Comparison of ENCODE assay signal across 30 mouse cellular contexts in genomic region chr17:34459255-34459654, GRCm38 (mm10). TPM values are rescaled to one million over a fixed set of nuclear protein-coding genes. Genes with fewer than 3 reads are reported as not detected.
DNase-seq lines count a peak whose midpoint lies in the region; ATAC-seq and TF ChIP-seq lines count a peak whose summit lies in the region.
"Had no signal": no experiment of that assay in that cellular context is flagged by ENCODE, and none has a peak within 500 bp of the region (broad histone marks: within the 10 kb centered on the region; RNA-seq: fewer than 3 reads in every experiment).

No protein-coding gene starts in this region.

- no peak overlapping the region for H3K4me3 ChIP-seq in liver, embryonic 11.5 days (ENCODE audit: low read depth, low read length)
- H3K4me3 ChIP-seq in liver, postnatal 0 days (ENCODE audit: low read depth, low read length): no peak overlapping the region
- H3K4me3 ChIP-seq in liver, embryonic 13.5 days (replicated peaks): no peak overlapping the region
- H3K4me3 ChIP-seq in thymus, adult 2 months (ENCODE audit: control insufficient read depth, insufficient read depth, low read length): no peak overlapping the region
- H3K4me3 ChIP-seq: embryonic facial prominence, embryonic 10.5 days; embryonic facial prominence, embryonic 12.5 days; forebrain, embryonic 13.5 days; forebrain, embryonic 15.5 days had no signal

- 58% methylated on average over 3 of the region's 3 CpGs for WGBS in liver, embryonic 11.5 days
- WGBS in liver, postnatal 0 days (ENCODE audit: insufficient replicate concordance): 46% methylated on average over 3 of the region's 3 CpGs
- 24% methylated on average over 3 of the region's 3 CpGs for WGBS in liver, embryonic 13.5 days (ENCODE audit: insufficient replicate concordance)
- 89% methylated on average over 3 of the region's 3 CpGs for WGBS in thymus, adult 2 months

- no peaks in the 10 kb centered on the region for H3K27me3 ChIP-seq in liver, embryonic 11.5 days (replicated peaks; ENCODE audit: control insufficient read depth, insufficient read depth, low read length)
- no peaks in the 10 kb centered on the region for H3K27me3 ChIP-seq in liver, postnatal 0 days (ENCODE audit: insufficient read depth, low read length)
- H3K27me3 ChIP-seq in liver, embryonic 13.5 days: no peaks in the 10 kb centered on the region; the same call in 1 of the 2 replicates
- H3K27me3 ChIP-seq in thymus, adult 2 months (ENCODE audit: control insufficient read depth, insufficient read depth, low read length): no peaks in the 10 kb centered on the region
- H3K27me3 ChIP-seq: embryonic facial prominence, embryonic 12.5 days; forebrain, embryonic 13.5 days; forebrain, embryonic 15.5 days had no signal

- no peak overlapping the region for H3K27ac ChIP-seq in liver, embryonic 11.5 days (ENCODE audit: low read depth, low read length)
- no peak overlapping the region for H3K27ac ChIP-seq in liver, postnatal 0 days (ENCODE audit: low read depth)
- no peak overlapping the region for H3K27ac ChIP-seq in liver, embryonic 13.5 days
- H3K27ac ChIP-seq in thymus, adult 2 months (ENCODE audit: control insufficient read depth, insufficient read depth, low read length): no peak overlapping the region
- H3K27ac ChIP-seq: embryonic facial prominence, embryonic 10.5 days; embryonic facial prominence, embryonic 12.5 days; forebrain, embryonic 13.5 days; forebrain, embryonic 15.5 days had no signal

- H3K4me1 ChIP-seq in liver, embryonic 11.5 days (replicated peaks; ENCODE audit: control insufficient read depth, insufficient read depth, low read length): peaks cover 10% of the 10 kb centered on the region
- H3K4me1 ChIP-seq in liver, postnatal 0 days (ENCODE audit: insufficient read depth): peaks cover 9% of the 10 kb centered on the region
- H3K4me1 ChIP-seq in liver, embryonic 13.5 days (replicated peaks): peaks cover 36% of the 10 kb centered on the region
- no peaks in the 10 kb centered on the region for H3K4me1 ChIP-seq in thymus, adult 2 months (replicated peaks; ENCODE audit: control insufficient read depth, insufficient read depth, low read length)
- H3K4me1 ChIP-seq: embryonic facial prominence, embryonic 10.5 days; forebrain, embryonic 13.5 days; forebrain, embryonic 15.5 days had no signal

- peak overlapping the region; percentile 8; the same call in 1 of the 2 replicates for H3K4me2 ChIP-seq in liver, embryonic 11.5 days
- H3K4me2 ChIP-seq in liver, postnatal 0 days (ENCODE audit: low read depth, low read length): no peak overlapping the region
- H3K4me2 ChIP-seq in liver, embryonic 13.5 days: no peak overlapping the region
- H3K4me2 ChIP-seq: embryonic facial prominence, embryonic 12.5 days; forebrain, embryonic 13.5 days; forebrain, embryonic 15.5 days had no signal

- TF ChIP-seq POLR2A in thymus, adult 2 months (IDR thresholded peaks at IDR 0.05; ENCODE audit: control insufficient read depth, extremely low read depth, insufficient read depth, low read length, poor library complexity): no peak

- DNase-seq in liver, embryonic 11.5 days (ENCODE audit: low spot score): no peak
- no peak for DNase-seq in liver, postnatal 0 days
- peak; percentile 59 for DNase-seq in MEL-GATA-1-ER (ENCODE audit: extremely low read depth, low read depth)
- no peak for DNase-seq in liver, embryonic 13.5 days
- DNase-seq in urinary bladder, adult 18-20 months (ENCODE audit: low spot score in 2 of 2): no peak
- DNase-seq in thymus, adult 2 months: no peak
- DNase-seq: adrenal gland, adult 2 months; adrenal gland, postnatal 10 days; adrenal gland, postnatal 25 days; B cell, adult 2 months; cerebellum, adult 11 months; cerebellum, adult 18-20 months; cerebellum, adult 8-10 months; cerebellum, adult 9-11 months; cerebellum, postnatal 14 days; cerebellum, postnatal 36 days had no signal

- peak; percentile 45; the same call in 1 of the 2 replicates for ATAC-seq in liver, embryonic 11.5 days (replicated peaks; ENCODE audit: low FRiP score)
- ATAC-seq in liver, postnatal 0 days: no peak
- peak; percentile 55 for ATAC-seq in liver, embryonic 13.5 days (ENCODE audit: low read depth)
- peak; percentile 49 for ATAC-seq in megakaryocyte progenitor cell, adult 5-6 weeks (replicated peaks; ENCODE audit: poor library complexity)
- no peak for ATAC-seq in megakaryocyte, adult 5-6 weeks (ENCODE audit: poor library complexity, severe bottlenecking)
- ATAC-seq: CD4-positive, CD25-positive, alpha-beta regulatory T cell, adult 4 months; forebrain, embryonic 13.5 days; forebrain, embryonic 15.5 days had no signal

- TF ChIP-seq CTCF in liver, postnatal 0 days (IDR thresholded peaks at IDR 0.05; ENCODE audit: low read depth): no peak
- no peak for TF ChIP-seq CTCF in thymus, adult 2 months (IDR thresholded peaks at IDR 0.05; ENCODE audit: borderline replicate concordance, control insufficient read depth, extremely low read depth, insufficient read depth, low read length, poor library complexity)

- no peak overlapping the region for H3K9ac ChIP-seq in liver, embryonic 11.5 days (ENCODE audit: low read depth, low read length)
- H3K9ac ChIP-seq in liver, postnatal 0 days (replicated peaks): no peak overlapping the region
- H3K9ac ChIP-seq in liver, embryonic 13.5 days: no peak overlapping the region
- H3K9ac ChIP-seq: embryonic facial prominence, embryonic 12.5 days; forebrain, embryonic 13.5 days; forebrain, embryonic 15.5 days had no signal

- H3K36me3 ChIP-seq in liver, embryonic 11.5 days (ENCODE audit: control insufficient read depth, insufficient read depth, low read length): no peaks in the 10 kb centered on the region
- H3K36me3 ChIP-seq in liver, postnatal 0 days (replicated peaks; ENCODE audit: insufficient read depth, low read length): no peaks in the 10 kb centered on the region
- H3K36me3 ChIP-seq in liver, embryonic 13.5 days: no peaks in the 10 kb centered on the region
- no peaks in the 10 kb centered on the region for H3K36me3 ChIP-seq in thymus, adult 2 months (ENCODE audit: control insufficient read depth, insufficient read depth, low read length)
- H3K36me3 ChIP-seq: embryonic facial prominence, embryonic 10.5 days; embryonic facial prominence, embryonic 12.5 days; forebrain, embryonic 15.5 days; G1E had no signal

- no peak for TF ChIP-seq EP300 in liver, postnatal 0 days (IDR thresholded peaks at IDR 0.05; ENCODE audit: low read depth)

- H3K9me3 ChIP-seq in liver, embryonic 11.5 days (ENCODE audit: control insufficient read depth, low read length): no peaks in the 10 kb centered on the region
- no peaks in the 10 kb centered on the region for H3K9me3 ChIP-seq in liver, postnatal 0 days (ENCODE audit: low read length)
- no peaks in the 10 kb centered on the region for H3K9me3 ChIP-seq in liver, embryonic 13.5 days (replicated peaks)
- H3K9me3 ChIP-seq: embryonic facial prominence, embryonic 10.5 days; embryonic facial prominence, embryonic 12.5 days; forebrain, embryonic 13.5 days; forebrain, embryonic 15.5 days; G1E had no signal

RNA-seq across cellular contexts. Expression of gene Btnl4, which starts 17.9 kb away (rescaled TPM):
- polyA plus RNA-seq in liver, embryonic 11.5 days (2014; fragmentation: Nextera tagmentation; extraction: Ambion mirVana): not detected in 2 replicates
- polyA plus RNA-seq in liver, postnatal 0 days (2015; fragmentation: Nextera tagmentation; extraction: Ambion mirVana): not detected in 2 replicates
- polyA plus RNA-seq in liver, embryonic 13.5 days (2015; fragmentation: Nextera tagmentation; extraction: Ambion mirVana): not detected in 2 replicates
- not detected in 2 replicates for total RNA-seq in megakaryocyte progenitor cell, adult 5-6 weeks (2015)
- not detected in 2 replicates for total RNA-seq in megakaryocyte progenitor cell, adult 5-6 weeks (2017)
- total RNA-seq in megakaryocyte, adult 5-6 weeks (2015): not detected in 2 replicates
- not detected in 2 replicates for total RNA-seq in megakaryocyte, adult 5-6 weeks (2017)
- 0.63 and 1.2 TPM in 2 replicates for polyA plus RNA-seq in thymus, adult 2 months (2012; rRNA removed)
- total RNA-seq: adrenal gland, adult 2 months; adrenal gland, postnatal 10 days; adrenal gland, postnatal 25 days; adrenal gland, postnatal 4 days; CH12.LX had no signal
- polyA plus RNA-seq: brain, embryonic 14.5 days; CD4-positive, CD25-positive, alpha-beta regulatory T cell, adult 4 months; cortical plate, adult 2 months; embryonic facial prominence, embryonic 10.5 days; embryonic facial prominence, embryonic 12.5 days; embryonic facial prominence, embryonic 14.5 days; forebrain, embryonic 11.5 days; forebrain, embryonic 13.5 days; forebrain, embryonic 15.5 days; G1E had no signal

RNA-seq across cellular contexts. Expression of gene Btnl6, which starts 57.9 kb away (rescaled TPM):
- polyA plus RNA-seq in liver, embryonic 11.5 days (2014; fragmentation: Nextera tagmentation; extraction: Ambion mirVana): not detected in 2 replicates
- polyA plus RNA-seq in liver, postnatal 0 days (2015; fragmentation: Nextera tagmentation; extraction: Ambion mirVana): not detected in 2 replicates
- not detected in 2 replicates for polyA plus RNA-seq in liver, embryonic 13.5 days (2015; fragmentation: Nextera tagmentation; extraction: Ambion mirVana)
- not detected in 2 replicates for total RNA-seq in megakaryocyte progenitor cell, adult 5-6 weeks (2015)
- not detected in 2 replicates for total RNA-seq in megakaryocyte progenitor cell, adult 5-6 weeks (2017)
- not detected in 2 replicates for total RNA-seq in megakaryocyte, adult 5-6 weeks (2015)
- total RNA-seq in megakaryocyte, adult 5-6 weeks (2017): not detected in 2 replicates
- polyA plus RNA-seq in thymus, adult 2 months (2012; rRNA removed): 0.53 and 0.68 TPM in 2 replicates
- total RNA-seq: adrenal gland, adult 2 months; adrenal gland, postnatal 10 days; adrenal gland, postnatal 25 days; adrenal gland, postnatal 4 days; CH12.LX had no signal
- polyA plus RNA-seq: adrenal gland, adult 2 months; brain, embryonic 14.5 days; cortical plate, adult 2 months; embryonic facial prominence, embryonic 10.5 days; embryonic facial prominence, embryonic 12.5 days; embryonic facial prominence, embryonic 14.5 days; forebrain, embryonic 11.5 days; forebrain, embryonic 13.5 days; forebrain, embryonic 15.5 days; G1E had no signal

Comparison
In these comparisons a context has a peak if more than half of its experiments do, and no peak if none do; other contexts are left out.
1. ATAC-seq: peak in liver, embryonic 11.5 days (single experiment), liver, embryonic 13.5 days (single experiment) and megakaryocyte progenitor cell, adult 5-6 weeks (single experiment); none in liver, postnatal 0 days (single experiment) and megakaryocyte, adult 5-6 weeks (single experiment).